Mouse (Mus musculus) neural tube, embryonic 11.5 days (tissue): ENCODE measurements around the gene Ccdc90b. TPM values are rescaled to one million over a fixed set of nuclear protein-coding genes. Genes with fewer than 3 reads are reported as not detected.

Experiments used
- ATAC-seq: fragments of 200-750 bp; cut with Nextera tagmentation; 2 replicates; pipeline ENCODE4 v1.8.0; 2017; ENCODE audit warnings: moderate number of reproducible peaks, mild to moderate bottlenecking, moderate TSS enrichment, moderate library complexity; ENCODE audit not compliant: insufficient read depth, low FRiP score, low TSS enrichment
- DNase-seq: peaks from one replicate; pipeline ENCODE4 v3.0.0-alpha.2; 2015; ENCODE audit warnings: low spot score
- H3K27ac ChIP-seq: fragments of 300-500 bp; sonication (generic); 2 replicates; pipeline ENCODE4 v1.5.1; 2014; ENCODE audit warnings: low read depth, mild to moderate bottlenecking, low read length
- H3K27me3 ChIP-seq: fragments of 300-500 bp; sonication (generic); 2 replicates; pipeline ENCODE4 v1.6.1; 2014; ENCODE audit warnings: mild to moderate bottlenecking, low read length, mixed read lengths; ENCODE audit not compliant: control insufficient read depth, insufficient read depth
- H3K36me3 ChIP-seq: fragments of 300-500 bp; sonication (generic); 2 replicates; pipeline ENCODE4 v1.6.1; 2014; ENCODE audit warnings: mild to moderate bottlenecking, low read length, moderate library complexity, mixed read lengths; ENCODE audit not compliant: control insufficient read depth, insufficient read depth
- H3K4me1 ChIP-seq: fragments of 300-500 bp; sonication (generic); 2 replicates; pipeline ENCODE4 v1.6.1; 2014; ENCODE audit warnings: low read length, mixed read lengths; ENCODE audit not compliant: control insufficient read depth, insufficient read depth
- H3K4me2 ChIP-seq: fragments of 300-500 bp; sonication (generic); 2 replicates; pipeline ENCODE4 v1.6.1; 2014; ENCODE audit warnings: low read depth, mild to moderate bottlenecking, moderate library complexity
- H3K4me3 ChIP-seq: fragments of 300-500 bp; sonication (generic); 2 replicates; pipeline ENCODE4 v1.5.1; 2014; ENCODE audit warnings: low read depth, low read length
- H3K9ac ChIP-seq: fragments of 300-500 bp; sonication (generic); 2 replicates; pipeline ENCODE4 v1.6.1; 2014; ENCODE audit warnings: mild to moderate bottlenecking, low read length
- H3K9me3 ChIP-seq: fragments of 300-500 bp; sonication (generic); 2 replicates; pipeline ENCODE4 v1.6.1; 2016; ENCODE audit warnings: low read length; ENCODE audit not compliant: control insufficient read depth
- whole genome bisulfite sequencing: fragments of 180-500 bp; shearing (Covaris S2); extraction: QIAGEN DNeasy Blood & Tissue Kit; methylation state at CpG from one replicate; pipeline ENCODE4 v1.1.7; 2014; 5-methylcytosine and 5-hydroxymethylcytosine counted together
- polyA plus RNA-seq: library from polyadenylated mRNA; unstranded; fragments of >200 nt; fragmentation: Nextera tagmentation; extraction: Ambion mirVana; gene quantifications from 2 replicates; pipeline ENCODE4 v1.2.1, GENCODE M21; 2014

The Ccdc90b gene
- polyA plus RNA-seq, 1 experiment from 2014 or later: 63.9 TPM

DNA sequence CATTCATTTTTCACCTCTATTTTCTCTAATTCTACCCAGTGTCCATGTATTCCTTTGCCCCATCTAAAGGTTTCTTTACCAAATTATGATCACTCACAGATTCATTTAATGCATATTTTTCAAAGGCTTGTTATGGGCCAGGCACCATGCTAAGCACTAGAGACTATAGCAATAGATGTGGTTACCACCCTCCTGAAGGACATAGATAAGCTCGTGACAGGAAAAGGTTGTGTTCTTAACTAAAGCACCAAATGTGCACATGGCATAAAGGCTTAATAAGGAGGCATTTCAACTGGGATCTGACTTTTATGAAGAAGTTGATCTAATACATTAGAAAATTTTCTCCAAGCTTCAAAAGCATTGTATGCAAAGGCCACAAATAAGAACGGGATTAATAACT, 2.2 kb upstream of the Ccdc90b start:
- DNase-seq (no peak), ATAC-seq (no peak)
- WGBS: 95% methylated on average over 2 of the region's 2 CpGs
- H3K27me3 ChIP-seq: no peaks in the 10 kb centered on the region
- no peaks in the 10 kb centered on the region for H3K36me3 ChIP-seq
- no peak overlapping the region for H3K4me3 ChIP-seq
- H3K9me3 ChIP-seq: no peaks in the 10 kb centered on the region
- H3K27ac ChIP-seq: no peak overlapping the region
- H3K4me1 ChIP-seq: no peaks in the 10 kb centered on the region
- no peak overlapping the region for H3K4me2 ChIP-seq
- no peak overlapping the region for H3K9ac ChIP-seq

DNA sequence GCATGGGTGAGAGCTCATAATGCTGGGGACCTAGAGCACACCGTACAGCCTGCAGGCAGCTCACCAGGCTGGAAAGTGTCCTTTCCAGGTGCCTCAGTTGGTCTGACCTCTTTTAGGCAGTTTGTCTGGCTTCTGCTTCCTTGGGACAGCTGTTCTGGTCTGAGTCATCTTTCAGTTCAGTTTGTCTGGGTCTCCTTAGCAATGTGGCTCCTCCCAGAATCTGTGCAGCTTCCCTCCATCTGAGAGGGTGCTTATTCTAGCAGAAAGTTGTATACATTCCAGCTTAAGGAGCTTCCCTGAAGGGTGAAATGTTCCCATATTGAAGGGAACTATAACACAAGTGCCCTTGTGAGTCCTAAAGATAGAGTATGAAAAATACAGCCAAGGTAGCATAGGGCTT, 5.8 kb downstream of the Ccdc90b start:
- WGBS: 93% methylated on average over 1 of the region's 1 CpGs
- no peaks in the 10 kb centered on the region for H3K36me3 ChIP-seq
- no peaks in the 10 kb centered on the region for H3K9me3 ChIP-seq
- H3K9ac ChIP-seq: no peak overlapping the region
- no peak for DNase-seq
- no peak overlapping the region for H3K4me3 ChIP-seq
- no peak overlapping the region for H3K27ac ChIP-seq
- no peaks in the 10 kb centered on the region for H3K4me1 ChIP-seq
- no peak overlapping the region for H3K4me2 ChIP-seq
- ATAC-seq: no peak
- no peaks in the 10 kb centered on the region for H3K27me3 ChIP-seq

DNA sequence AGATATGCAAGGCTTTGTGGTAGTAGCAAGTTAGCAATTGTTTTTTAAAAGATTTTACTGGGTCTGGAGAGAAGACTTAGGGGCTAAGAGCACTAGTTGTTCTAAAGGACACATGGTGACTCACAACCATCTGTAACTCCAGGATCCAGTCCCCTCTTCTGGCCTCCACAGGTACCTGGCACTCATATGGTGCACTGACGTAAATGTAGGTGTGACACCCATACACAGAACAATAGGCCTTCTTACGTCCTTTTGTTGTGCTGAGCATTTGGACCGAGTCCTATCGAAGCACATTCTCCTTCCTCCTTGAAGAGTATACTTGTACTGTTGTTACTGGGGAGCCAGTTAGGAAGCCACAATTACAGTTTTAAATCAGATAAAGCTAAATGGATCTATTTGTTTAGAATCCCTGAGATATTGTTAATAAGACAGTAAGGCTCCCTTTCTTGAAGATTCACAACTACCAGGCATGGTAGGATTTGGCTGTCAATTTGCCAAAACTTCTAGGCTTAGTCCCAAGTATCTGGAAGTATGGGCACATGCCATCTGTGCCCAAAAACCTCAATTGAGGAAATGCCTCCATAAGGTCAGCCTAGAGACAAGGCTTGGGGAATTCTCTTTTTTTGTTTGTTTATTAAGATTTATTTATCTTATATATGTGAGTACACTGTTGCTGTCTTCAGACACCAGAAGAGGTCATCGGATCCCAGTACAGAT, 19.7 kb downstream of the Ccdc90b start:
- DNase-seq (no peak), ATAC-seq (no peak)
- Histone ChIP-seq H3K9me3 (no peaks in the 10 kb centered on the region), H3K4me2 (no peak overlapping the region), H3K4me3 (no peak overlapping the region), H3K4me1 (no peaks in the 10 kb centered on the region), H3K27ac (no peak overlapping the region), H3K27me3 (no peaks in the 10 kb centered on the region), H3K9ac (no peak overlapping the region), H3K36me3 (0 out of 2 replicates have a peak, but pooled peaks cover 2% of the 10 kb centered on the region)
- 93% methylated on average over 5 of the region's 5 CpGs for WGBS

DNA sequence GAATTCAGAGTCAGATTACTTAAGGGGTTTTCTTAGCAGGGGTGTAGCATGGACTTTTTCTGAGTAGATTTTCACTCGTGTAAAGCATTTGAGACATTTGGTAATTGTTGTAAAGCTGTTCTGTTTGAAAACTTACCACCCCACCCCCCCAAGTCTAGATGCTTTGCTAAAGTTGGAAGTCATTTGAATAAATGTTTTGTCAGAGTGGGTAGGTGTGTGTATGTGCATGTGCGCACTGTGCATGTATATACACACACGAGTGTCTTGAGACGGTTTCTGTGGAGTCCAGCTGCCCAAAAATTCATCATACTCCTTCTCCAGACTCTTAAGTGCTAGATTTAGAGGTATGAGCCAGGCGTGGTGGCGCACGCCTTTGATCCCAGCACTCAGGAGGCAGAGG, 22.6 kb downstream of the Ccdc90b start:
- H3K4me2 ChIP-seq: no peak overlapping the region
- no peak overlapping the region for H3K4me3 ChIP-seq
- no peaks in the 10 kb centered on the region for H3K4me1 ChIP-seq
- no peak overlapping the region for H3K9ac ChIP-seq
- WGBS: 94% methylated on average over 7 of the region's 7 CpGs
- no peak overlapping the region for H3K27ac ChIP-seq
- H3K36me3 ChIP-seq: 0 out of 2 replicates have a peak, but pooled peaks cover 2% of the 10 kb centered on the region
- ATAC-seq (no peak), DNase-seq (no peak)
- H3K27me3 ChIP-seq: no peaks in the 10 kb centered on the region
- H3K9me3 ChIP-seq: no peaks in the 10 kb centered on the region

DNA sequence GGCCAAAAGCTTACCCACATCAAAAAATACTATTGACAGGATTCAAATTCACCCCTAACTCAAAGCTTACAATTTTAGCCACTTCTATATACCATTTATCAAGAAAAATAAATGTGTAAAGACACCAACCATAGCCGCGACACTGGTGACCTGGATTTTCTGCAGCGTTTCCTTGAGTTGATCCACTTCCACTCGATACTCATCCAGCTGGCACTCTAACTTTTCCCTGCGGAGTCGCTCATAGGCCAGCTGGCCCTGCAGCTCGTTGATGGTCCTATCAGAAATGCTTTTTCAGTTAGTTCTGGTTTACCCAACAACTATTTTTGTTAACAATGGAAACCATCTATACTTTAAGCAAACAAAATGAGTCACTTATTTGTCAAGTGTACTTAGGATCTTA, 29.0 kb downstream of the Ccdc90b start:
- WGBS: 94% methylated on average over 7 of the region's 7 CpGs
- DNase-seq: no peak
- ATAC-seq: no peak
- no peak overlapping the region for H3K9ac ChIP-seq
- H3K9me3 ChIP-seq: no peaks in the 10 kb centered on the region
- no peak overlapping the region for H3K4me3 ChIP-seq
- H3K36me3 ChIP-seq: no peaks in the 10 kb centered on the region
- no peak overlapping the region for H3K27ac ChIP-seq
- H3K4me1 ChIP-seq: no peaks in the 10 kb centered on the region
- no peaks in the 10 kb centered on the region for H3K27me3 ChIP-seq
- H3K4me2 ChIP-seq: no peak overlapping the region

DNA sequence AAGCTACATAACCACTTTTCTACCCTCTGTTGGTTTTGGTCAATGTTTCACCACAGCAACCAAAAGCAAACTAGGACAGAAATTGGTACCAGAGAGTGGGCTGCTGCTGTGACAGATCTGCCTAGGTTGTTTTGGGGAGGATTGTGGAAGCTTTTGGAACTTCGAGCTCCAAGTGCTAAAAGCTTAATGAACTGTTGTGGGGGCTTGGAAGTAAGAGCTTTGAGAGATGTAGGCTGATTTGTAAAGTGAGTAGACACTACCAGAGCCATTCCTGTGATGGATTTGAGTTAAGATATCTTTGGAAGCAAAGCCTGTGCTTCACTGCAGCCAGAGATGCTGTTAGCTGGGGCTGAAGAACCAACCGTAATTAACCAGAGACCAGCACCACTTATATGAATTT, 29.9 kb downstream of the Ccdc90b start:
- Histone ChIP-seq H3K4me2 (no peak overlapping the region), H3K27ac (no peak overlapping the region), H3K9me3 (no peaks in the 10 kb centered on the region), H3K4me3 (no peak overlapping the region), H3K36me3 (no peaks in the 10 kb centered on the region), H3K4me1 (no peaks in the 10 kb centered on the region), H3K9ac (no peak overlapping the region), H3K27me3 (no peaks in the 10 kb centered on the region)
- DNase-seq (no peak), ATAC-seq (no peak)
- 85% methylated on average over 2 of the region's 2 CpGs for WGBS

DNA sequence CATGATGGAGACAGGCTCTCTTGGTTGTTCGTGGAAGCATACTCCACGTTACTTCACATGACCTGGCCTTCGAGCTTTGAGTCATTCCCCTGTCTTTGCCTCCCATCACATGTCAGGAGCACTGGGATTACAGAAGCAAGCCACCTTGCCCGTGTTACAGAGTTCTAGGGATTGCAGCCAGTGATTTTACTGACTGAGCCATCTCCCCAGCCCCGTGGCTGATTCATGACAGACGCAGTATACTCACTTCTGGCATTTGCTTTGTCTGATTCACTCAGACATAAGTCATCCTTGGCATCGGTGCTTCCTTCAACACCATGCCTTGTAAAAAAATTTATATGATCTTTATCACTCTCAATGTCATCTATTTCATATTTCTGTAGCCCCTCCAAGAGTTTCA, 44.0 kb downstream of the Ccdc90b start:
- Histone ChIP-seq H3K4me1 (no peaks in the 10 kb centered on the region), H3K27ac (no peak overlapping the region), H3K36me3 (0 out of 2 replicates have a peak, but pooled peaks cover 3% of the 10 kb centered on the region), H3K27me3 (no peaks in the 10 kb centered on the region), H3K9me3 (no peaks in the 10 kb centered on the region), H3K4me2 (no peak overlapping the region), H3K4me3 (no peak overlapping the region), H3K9ac (no peak overlapping the region)
- 90% methylated on average over 7 of the region's 7 CpGs for WGBS
- DNase-seq (no peak), ATAC-seq (no peak)

DNA sequence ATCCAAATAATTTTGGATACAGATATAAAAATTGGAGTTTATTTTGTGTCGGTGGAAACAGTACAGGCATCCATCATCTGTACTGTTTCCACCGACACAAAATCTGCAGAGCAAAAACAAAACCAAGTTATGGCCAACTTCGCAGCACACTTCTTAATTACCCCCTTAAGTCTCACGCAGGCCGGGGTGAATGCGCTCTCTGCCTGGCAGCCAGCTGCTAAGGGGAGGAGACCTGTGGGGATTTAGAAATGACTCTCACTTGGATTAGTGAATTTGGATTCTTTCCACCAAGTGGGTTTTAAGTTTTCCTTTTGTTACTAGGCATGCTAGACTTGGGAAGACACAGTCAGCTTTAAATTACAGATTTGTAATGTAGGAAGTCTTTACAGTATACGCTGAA, 49.9 kb downstream of the Ccdc90b start:
- H3K9me3 ChIP-seq: no peaks in the 10 kb centered on the region
- no peak overlapping the region for H3K4me3 ChIP-seq
- no peak for DNase-seq
- no peak overlapping the region for H3K9ac ChIP-seq
- ATAC-seq: no peak
- H3K4me2 ChIP-seq: no peak overlapping the region
- no peaks in the 10 kb centered on the region for H3K4me1 ChIP-seq
- no peak overlapping the region for H3K27ac ChIP-seq
- WGBS: 78% methylated on average over 7 of the region's 7 CpGs
- no peaks in the 10 kb centered on the region for H3K36me3 ChIP-seq
- no peaks in the 10 kb centered on the region for H3K27me3 ChIP-seq

DNA sequence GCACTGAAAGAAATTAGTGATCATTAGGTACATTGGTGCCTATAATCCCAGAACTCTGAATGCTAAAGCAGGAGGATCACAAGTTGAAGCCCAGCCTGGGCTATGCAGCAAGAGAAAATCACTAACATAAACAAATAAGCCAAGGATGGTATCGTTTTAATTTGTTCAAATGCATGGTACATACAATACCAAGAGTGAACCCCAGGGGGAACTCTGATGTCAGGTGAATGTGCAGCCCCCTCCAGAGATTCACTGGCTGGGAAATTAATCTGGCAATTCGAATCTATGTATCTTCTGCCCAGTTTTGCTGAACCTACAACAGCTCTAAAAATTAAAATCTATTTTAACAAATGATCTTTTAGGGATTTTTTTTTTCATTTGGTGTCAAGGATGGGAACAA, 63.5 kb downstream of the Ccdc90b start:
- no peak overlapping the region for H3K4me2 ChIP-seq
- no peaks in the 10 kb centered on the region for H3K27me3 ChIP-seq
- WGBS: 70% methylated on average over 2 of the region's 2 CpGs
- H3K36me3 ChIP-seq: no peaks in the 10 kb centered on the region
- no peaks in the 10 kb centered on the region for H3K4me1 ChIP-seq
- no peak for ATAC-seq
- no peak overlapping the region for H3K9ac ChIP-seq
- no peaks in the 10 kb centered on the region for H3K9me3 ChIP-seq
- no peak for DNase-seq
- H3K4me3 ChIP-seq: no peak overlapping the region
- no peak overlapping the region for H3K27ac ChIP-seq
